Mouse (Mus musculus) lung, postnatal 10 days (tissue): ENCODE data around the gene Sdhc.
"Not testable (repeated sequence)": the region's sequence is repeated elsewhere in the genome, so short reads cannot be mapped to it uniquely, and the experiment has no call there.

ENCODE experiments used
- DNase-seq: peaks from one replicate; pipeline ENCODE4 v3.0.0; 2021

The Sdhc gene

DNA sequence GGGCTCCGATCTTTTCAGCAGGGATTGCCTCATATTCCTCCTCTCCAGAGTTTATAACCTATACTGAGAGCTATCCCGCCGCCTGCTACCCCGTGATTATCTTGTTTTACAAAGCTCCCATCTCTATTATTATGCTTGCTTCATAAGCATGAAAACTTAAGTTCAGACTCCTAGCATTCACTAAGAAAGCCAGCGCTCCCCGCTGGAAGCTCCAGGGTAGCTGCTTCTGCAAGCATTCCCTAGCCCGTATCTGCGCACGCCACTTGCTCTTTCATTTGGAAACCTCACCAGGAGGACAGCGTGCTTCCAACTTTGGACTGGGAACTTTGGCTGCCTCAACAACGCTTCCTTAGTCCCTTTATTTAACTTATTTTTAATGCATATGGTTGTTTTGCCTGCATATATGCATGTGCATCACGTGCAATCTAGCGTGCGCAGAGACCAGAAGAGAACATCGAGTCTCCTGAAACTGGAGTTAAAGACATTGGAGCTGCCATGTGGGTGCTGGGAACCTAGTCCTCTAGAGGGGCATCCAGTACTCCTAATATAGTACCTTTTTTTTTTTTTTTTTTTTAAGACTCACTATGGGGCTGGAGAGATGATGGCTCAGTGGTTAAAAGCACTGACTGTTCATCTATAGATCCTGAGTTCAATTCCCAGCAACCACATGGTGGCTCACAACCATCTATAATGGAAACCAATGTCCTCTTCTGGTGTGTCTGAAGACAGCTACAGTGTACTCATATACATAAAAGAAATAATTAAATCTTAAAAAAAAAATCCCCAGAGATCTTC is 38.4 kb downstream of the Sdhc start:
- DNase-seq: peak; percentile 67

- peak; percentile 94 for DNase-seq
Observed at GRCm38 (mm10) chr1:171111020-171111780, 39.2 kb downstream of the Sdhc start.

DNA sequence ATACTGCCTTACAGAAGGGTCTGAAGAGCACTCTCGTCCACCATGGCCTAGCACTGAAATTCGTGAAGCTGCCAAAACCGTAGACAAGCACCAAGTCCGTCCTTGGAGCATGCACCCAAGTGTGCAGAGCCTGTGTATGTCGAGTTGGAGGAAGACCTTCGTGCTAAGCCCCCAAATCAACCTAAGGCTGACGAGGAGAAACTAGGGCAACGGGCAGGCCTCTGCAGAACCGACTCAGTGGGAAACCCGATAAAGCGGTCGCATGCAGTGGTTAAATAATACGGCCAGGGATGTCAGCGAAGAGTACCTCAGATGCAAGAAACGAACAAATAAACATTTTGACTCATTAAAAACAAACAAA is 39.8 kb downstream of the Sdhc start:
- no peak for DNase-seq

GRCm38 (mm10) chr1:171109620-171110019 is 40.8 kb downstream of the Sdhc start:
- DNase-seq: no peak

- no peak for DNase-seq
Observed at GRCm38 (mm10) chr1:171105226-171105625, 45.2 kb downstream of the Sdhc start.

DNA sequence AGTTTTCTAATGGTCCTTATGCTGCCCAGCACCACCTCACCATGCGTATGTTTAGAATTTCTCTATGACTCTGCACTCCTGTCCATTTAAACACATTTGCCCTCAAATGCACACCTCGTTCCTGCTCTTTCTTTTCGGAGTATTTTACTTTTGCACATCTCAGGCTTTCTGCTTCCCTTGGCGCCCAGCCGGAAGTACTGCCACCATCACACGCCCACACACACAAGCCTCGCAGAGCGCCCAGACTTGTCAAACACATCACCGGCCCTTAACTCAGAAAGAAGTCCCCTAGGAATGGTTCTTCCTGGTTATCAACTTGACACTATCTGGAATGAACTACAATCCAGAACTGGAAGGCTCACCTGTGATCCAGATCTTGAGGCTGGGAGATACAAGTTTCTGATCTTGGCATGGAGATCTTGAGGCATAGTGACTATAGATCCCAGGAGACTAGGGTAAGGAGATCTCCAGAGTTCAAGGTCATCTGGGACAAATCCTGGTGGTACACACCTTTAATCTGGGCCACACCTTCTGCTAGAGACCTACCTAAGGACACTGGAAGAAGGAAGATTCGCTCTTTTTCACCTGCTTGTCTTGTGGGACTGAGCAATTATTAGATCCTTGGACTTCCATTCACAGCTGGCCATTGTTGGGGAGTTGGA is 47.1 kb downstream of the Sdhc start:
- DNase-seq: no peak

DNA sequence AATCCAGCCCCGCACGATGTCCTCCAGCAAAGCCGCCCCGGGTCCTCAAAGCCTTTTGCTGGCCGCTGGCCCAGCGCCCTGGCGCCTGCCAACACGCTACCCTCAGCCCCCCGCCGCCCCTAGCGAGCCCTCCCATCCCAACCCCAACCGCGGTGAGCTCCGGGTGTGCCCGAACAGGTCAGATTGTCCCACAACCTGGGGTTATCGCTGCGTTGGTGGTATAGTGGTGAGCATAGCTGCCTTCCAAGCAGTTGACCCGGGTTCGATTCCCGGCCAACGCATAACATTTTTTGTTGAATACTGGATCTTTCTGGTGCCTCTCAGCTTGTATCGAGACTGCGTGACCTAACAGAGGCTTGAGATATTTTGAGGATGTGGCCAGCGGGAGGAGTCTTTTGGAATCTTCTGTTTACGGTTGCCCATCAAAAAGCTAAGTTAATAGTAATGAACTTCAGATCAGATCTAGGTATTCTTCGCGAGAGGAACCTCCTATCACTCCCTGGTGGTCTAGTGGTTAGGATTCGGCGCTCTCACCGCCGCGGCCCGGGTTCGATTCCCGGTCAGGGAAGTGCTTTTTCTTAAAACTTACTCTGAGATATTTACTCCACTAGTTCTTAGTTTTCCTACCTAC is 47.7 kb downstream of the Sdhc start:
- DNase-seq: peak; percentile 87

DNA sequence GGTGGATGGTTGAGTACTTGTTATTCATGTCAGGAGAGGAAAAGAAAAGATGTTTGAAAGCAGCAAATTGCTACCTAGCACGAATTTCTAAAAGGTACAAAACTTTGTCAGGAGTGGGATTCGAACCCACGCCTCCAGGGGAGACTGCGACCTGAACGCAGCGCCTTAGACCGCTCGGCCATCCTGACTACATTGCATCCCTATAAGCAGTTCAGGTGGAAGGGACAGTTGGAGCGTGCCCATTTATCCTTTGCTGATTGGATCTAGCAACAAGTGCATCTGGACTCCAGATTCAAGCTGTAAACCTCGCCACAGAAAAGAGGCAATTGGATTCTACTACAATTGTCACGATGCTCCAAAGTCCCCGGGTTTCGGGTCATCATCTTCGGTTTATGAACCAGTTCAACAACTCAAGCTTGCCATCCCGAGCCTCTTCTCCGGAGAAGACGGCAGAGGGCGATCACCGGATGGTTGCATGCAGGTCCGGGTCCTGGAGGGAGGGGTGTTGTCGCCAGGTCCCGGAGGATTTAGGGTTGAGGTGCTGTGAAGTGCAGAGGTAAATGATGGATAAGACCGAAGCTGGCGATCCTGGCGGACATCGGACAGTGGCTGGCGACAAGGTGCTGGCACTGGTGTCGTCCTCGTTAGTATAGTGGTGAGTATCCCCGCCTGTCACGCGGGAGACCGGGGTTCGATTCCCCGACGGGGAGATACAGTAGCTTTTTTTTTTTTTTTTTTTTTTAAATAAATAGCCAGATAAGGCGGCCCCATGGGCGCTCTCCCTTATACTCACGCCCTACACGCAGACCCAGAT is 48.5 kb downstream of the Sdhc start:
- DNase-seq: peak; percentile 88

- no peak for DNase-seq
Observed at GRCm38 (mm10) chr1:171101033-171101432, 49.4 kb downstream of the Sdhc start.

GRCm38 (mm10) chr1:171097612-171098011 is 52.8 kb downstream of the Sdhc start:
- no peak for DNase-seq

DNA sequence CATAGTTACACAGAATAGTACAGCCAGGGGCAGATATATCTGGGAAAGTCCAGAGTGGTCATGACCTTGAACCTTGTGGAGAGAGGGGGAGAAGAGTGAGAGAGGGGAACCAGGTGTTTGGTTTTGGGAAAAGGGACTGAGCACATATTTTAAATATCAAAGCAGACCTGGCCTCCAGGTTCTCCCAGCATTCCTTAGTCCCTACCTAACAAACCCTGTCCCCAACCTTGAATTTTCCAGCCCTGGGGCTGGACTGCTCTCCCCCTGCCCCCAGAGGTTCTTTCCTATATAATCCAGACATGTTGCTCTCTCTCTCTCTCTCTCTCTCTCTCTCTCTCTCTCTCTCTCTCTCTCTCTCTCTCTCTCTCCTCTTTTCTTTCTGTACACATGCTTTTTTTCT is 53.3 kb downstream of the Sdhc start:
- no peak for DNase-seq

DNA sequence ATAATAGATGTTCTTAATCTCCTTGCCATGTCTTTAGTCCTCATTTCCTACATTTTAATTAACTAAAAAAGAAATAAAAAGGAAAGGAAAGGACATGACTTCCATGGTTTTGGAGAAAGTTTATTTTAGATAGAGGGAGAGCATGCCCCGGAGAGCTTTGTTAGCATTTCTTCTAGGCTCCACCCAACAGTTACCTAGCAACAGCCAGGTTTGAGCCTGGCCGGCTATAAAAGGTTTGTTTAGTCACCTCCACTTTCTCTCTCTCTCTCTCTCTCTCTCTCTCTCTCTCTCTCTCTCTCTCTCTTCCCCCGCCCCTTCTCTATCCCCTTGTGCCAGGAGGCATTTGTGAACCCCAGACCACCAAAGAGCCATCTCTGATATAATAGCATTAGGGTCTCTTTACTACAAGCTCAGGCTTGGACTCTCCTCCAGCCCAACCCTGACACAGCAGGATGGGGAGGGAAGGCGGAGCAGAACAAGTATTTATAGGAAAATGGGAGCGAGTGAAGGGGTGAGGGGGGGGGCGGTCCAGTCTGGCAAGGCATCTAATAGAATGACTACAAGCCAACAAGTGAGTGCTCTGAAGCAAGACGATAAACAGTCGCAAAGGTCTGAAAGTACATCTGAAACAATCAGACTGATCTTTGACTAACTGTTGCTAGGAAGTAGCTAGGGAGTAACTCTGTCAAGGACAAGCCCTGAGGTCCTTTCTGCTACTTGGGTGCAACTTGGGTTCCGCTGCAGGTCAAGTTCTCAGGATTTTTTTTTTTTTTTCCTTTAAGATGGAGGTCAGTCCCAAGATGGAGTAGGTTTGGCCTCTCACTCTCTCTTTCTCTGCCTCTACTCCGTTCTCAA is 54.1 kb downstream of the Sdhc start:
- DNase-seq: no peak

DNA sequence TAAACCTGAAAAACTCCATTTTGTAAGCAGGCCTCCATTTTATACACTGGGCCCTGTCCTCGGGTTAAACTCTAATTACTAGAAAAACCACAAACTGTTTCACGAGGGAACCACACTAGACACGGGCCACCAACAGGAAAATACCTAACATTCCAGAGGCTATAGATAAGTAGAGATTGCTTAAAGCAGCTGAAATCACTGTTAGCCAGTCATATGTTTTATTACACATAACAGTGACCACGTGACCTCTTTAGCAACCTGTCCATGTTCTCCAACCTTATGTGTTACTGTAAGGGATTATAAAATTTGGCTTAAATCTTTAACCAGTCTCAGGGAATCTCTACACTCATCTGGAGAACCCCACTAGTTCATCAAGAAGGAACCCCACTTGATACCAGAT is 56.0 kb downstream of the Sdhc start:
- no peak for DNase-seq

- no peak for DNase-seq
Observed at GRCm38 (mm10) chr1:171090761-171091160, 59.6 kb downstream of the Sdhc start.

- no peak for DNase-seq
Observed at GRCm38 (mm10) chr1:171089891-171090290, 60.5 kb downstream of the Sdhc start.

GRCm38 (mm10) chr1:171088237-171088869 is 62.0 kb downstream of the Sdhc start:
- not testable (repeated sequence) for DNase-seq

GRCm38 (mm10) chr1:171085718-171086117 is 64.7 kb downstream of the Sdhc start:
- DNase-seq: no peak

- not testable (repeated sequence) for DNase-seq
Observed at GRCm38 (mm10) chr1:171081512-171082231, 68.7 kb downstream of the Sdhc start.

- DNase-seq: not testable (repeated sequence)
Observed at GRCm38 (mm10) chr1:171079825-171080224, 70.6 kb downstream of the Sdhc start.

- not testable (repeated sequence) for DNase-seq
Observed at GRCm38 (mm10) chr1:171079345-171079744, 71.1 kb downstream of the Sdhc start.
